Mouse (Mus musculus) bone marrow, adult 2 months (tissue): Measurements from ENCODE around the gene Carmil3. TPM values are rescaled to one million over a fixed set of nuclear protein-coding genes. Genes with fewer than 3 reads are reported as not detected.

Experiments used
- H3K27ac ChIP-seq: fragments of 200-500 bp; 2 replicates; pipeline ENCODE4 v1.5.1; 2012; ENCODE audit warnings: low read depth, mild to moderate bottlenecking, control low read depth, inconsistent platforms, low read length; ENCODE audit not compliant: control insufficient read depth, poor library complexity, insufficient read depth
- H3K4me1 ChIP-seq: fragments of 200-500 bp; 2 replicates; pipeline ENCODE4 v1.6.1; 2011; ENCODE audit warnings: low read length; ENCODE audit not compliant: control insufficient read depth, insufficient read depth
- H3K4me3 ChIP-seq: fragments of 200-500 bp; replicated peaks from 2 replicates; pipeline ENCODE3; 2011; ENCODE audit warnings: mild to moderate bottlenecking, low read depth, low read length, control low read depth; ENCODE audit not compliant: control insufficient read depth
- CTCF ChIP-seq: fragments of 200-500 bp; IDR thresholded peaks from 2 replicates; pipeline ENCODE4 v1.5.1; 2011; ENCODE audit warnings: low read length, control low read depth; ENCODE audit not compliant: control insufficient read depth, insufficient read depth
- POLR2A ChIP-seq: fragments of 200-500 bp; IDR thresholded peaks from 2 replicates; pipeline ENCODE4 v1.6.1; 2011; ENCODE audit warnings: low read depth, mild to moderate bottlenecking, control low read depth, low read length, borderline replicate concordance; ENCODE audit not compliant: control insufficient read depth
- WGBS: fragments of 180-500 bp; shearing (Covaris S2); methylation state at CpG from one replicate; pipeline ENCODE4 v1.1.7; 2018; 5-methylcytosine and 5-hydroxymethylcytosine counted together
- polyA plus RNA-seq: library from polyadenylated mRNA; stranded (reverse); fragments of >200 nt; gene quantifications from 2 replicates; pipeline ENCODE4 v1.2.4, GENCODE M21; 2011; ENCODE audit warnings: low replicate concordance; ENCODE audit not compliant: missing spikeins, insufficient read depth, insufficient read length

Carmil3 gene
- polyA plus RNA-seq, 1 experiment = 3.5 TPM

DNA sequence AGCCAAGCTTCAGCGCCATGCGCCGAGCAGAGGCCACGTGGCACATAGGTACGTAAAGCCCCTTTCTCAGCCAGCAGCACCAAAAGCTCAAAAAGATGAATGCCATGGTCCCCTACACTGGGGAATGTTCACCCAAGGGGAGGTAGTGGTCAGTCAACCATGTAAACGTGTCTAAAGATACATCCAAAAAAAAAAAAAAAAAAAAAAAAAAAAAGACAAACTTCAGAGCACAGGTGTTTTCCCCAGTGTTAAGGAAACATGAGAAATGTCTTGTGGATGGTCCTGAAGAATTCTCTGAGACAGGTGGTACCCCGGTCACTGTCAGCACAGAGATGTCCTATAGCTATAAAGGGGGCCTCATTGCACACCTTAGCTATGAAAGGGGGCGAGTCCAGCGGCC lies 15.2 kb downstream of the Carmil3 start:
- TF ChIP-seq CTCF = no peak
- no peaks in the 10 kb centered on the region for H3K4me1 ChIP-seq
- WGBS = 85% methylated on average over 9 of the region's 9 CpGs
- no peak overlapping the region for H3K4me3 ChIP-seq
- H3K27ac ChIP-seq = no peak overlapping the region

GRCm38 (mm10) chr14:55507801-55508200 lies 17.4 kb downstream of the Carmil3 start:
- no peak overlapping the region for H3K4me3 ChIP-seq
- 57% methylated on average over 7 of the region's 7 CpGs for WGBS
- H3K27ac ChIP-seq = no peak overlapping the region
- no peaks in the 10 kb centered on the region for H3K4me1 ChIP-seq
- no peak for TF ChIP-seq POLR2A
- no peak for TF ChIP-seq CTCF

DNA sequence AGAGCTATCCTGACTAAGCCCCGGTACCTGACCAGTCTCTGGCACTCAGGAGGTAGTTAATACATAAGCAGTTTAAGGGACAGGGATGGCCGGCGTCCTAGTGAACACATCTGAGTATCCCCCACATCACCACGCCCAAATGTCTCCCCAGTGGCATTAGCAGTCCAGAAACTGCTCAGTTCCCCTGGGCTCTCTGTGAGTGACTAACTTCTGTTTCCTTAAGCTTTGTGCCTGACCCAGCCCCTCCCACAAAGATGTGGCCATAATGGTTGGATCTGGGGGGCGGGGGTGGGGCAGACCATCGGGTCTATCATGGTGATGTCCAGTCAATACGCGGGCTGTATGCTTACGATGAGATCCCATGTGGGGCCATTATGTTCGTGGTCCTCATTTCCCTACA lies 19.1 kb downstream of the Carmil3 start:
- WGBS = 77% methylated on average over 10 of the region's 10 CpGs

DNA sequence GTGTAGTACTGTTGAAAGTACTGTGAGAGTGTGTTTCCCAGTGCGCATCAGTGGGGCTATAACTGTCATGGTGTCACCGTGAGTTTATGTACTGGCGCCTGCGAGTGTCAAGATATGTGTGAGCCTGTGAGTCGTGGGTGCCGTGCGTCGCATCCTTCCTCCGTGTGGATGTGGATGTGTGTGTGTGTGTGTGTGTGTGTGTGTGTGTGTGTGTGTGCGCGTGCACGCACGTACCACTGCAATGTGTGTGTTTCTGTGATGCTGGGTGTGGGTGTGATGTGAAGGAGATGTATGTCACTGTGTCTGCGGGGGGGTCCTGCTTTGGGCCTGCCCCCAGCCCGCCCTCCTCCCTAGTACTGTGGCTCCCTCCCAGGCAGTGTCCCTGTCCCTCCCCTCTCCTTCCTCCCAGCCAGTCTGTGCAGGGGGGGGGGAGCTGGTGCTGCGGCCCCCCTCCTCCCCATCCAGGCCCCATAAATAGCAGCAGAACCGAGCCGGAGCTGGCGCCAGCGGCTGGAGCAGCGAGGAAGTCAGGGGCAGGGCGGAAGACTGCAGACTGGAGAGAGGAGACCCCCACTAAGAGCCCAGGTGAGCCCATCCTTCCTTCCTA lies 19.8 kb downstream of the Carmil3 start, which contains the start of gene Cpne6:
Gene Cpne6, plus strand, starts transcription at position 321 of the 607 bp plus-strand sequence.
- Histone ChIP-seq H3K4me3 (no peak within 1 kb of the TSS), H3K4me1 (no peaks in the 10 kb centered on the region), H3K27ac (no peak within 1 kb of the TSS)
- no peak for TF ChIP-seq POLR2A
- no peak for TF ChIP-seq CTCF
- 71% methylated on average over 22 of the region's 22 CpGs for WGBS

More for the DNA sequence above, 19.1 kb downstream of the Carmil3 start:
- no peaks in the 10 kb centered on the region for H3K4me1 ChIP-seq
- H3K4me3 ChIP-seq = no peak overlapping the region
- no peak overlapping the region for H3K27ac ChIP-seq
- TF ChIP-seq CTCF = no peak
- no peak for TF ChIP-seq POLR2A

DNA sequence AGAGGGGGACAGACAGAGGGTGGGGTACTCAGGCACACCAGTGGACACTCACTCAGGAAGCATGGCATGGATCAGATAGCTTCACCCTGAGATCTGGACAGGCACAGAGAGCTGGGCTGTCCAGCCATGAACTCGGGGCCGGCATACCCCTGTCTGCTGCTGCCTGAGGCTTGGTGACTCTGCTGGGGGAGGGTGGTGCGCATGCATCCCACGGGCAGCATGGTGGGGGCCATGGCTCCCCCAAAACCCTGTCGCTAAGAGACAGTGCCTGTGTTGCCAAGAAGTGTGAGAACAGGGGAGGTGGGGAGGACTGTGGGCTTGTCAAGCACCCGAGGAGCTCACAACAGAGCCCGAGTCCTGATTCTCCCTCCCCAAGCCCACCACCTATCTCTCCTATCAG lies 20.6 kb downstream of the Carmil3 start:
- no peak overlapping the region for H3K27ac ChIP-seq
- 53% methylated on average over 7 of the region's 7 CpGs for WGBS
- H3K4me3 ChIP-seq = no peak overlapping the region
- no peaks in the 10 kb centered on the region for H3K4me1 ChIP-seq
- no peak for TF ChIP-seq POLR2A
- no peak for TF ChIP-seq CTCF

DNA sequence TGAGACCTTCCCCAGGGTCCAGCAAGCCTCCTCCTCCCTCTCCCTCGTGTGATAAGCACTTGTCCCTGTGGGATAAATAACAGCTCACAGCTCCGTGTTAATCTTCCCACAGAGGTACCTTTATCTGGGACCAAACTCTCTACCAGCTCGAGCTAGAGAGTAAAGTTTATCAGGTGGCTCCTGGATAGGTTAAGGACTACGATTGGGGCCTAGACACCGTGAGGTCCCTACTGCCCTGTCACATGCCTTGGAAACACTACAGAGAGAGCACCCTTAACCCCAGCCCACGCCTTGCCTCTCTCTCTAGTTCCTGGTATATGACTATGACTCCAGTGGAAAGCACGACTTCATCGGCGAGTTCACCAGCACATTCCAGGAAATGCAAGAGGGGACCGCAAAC lies 23.5 kb downstream of the Carmil3 start:
- Histone ChIP-seq H3K27ac (no peak overlapping the region), H3K4me3 (no peak overlapping the region), H3K4me1 (no peaks in the 10 kb centered on the region)
- 51% methylated on average over 10 of the region's 10 CpGs for WGBS
- no peak for TF ChIP-seq CTCF
- no peak for TF ChIP-seq POLR2A

- Histone ChIP-seq H3K4me3 (no peak overlapping the region), H3K4me1 (no peaks in the 10 kb centered on the region), H3K27ac (no peak overlapping the region)
- no peak for TF ChIP-seq CTCF
- no peak for TF ChIP-seq POLR2A
- WGBS = 89% methylated on average over 4 of the region's 4 CpGs
Observed at GRCm38 (mm10) chr14:55515846-55516245, 25.4 kb downstream of the Carmil3 start.

GRCm38 (mm10) chr14:55518897-55519296 lies 28.4 kb downstream of the Carmil3 start:
- no peaks in the 10 kb centered on the region for H3K4me1 ChIP-seq
- TF ChIP-seq CTCF = no peak
- H3K27ac ChIP-seq = no peak overlapping the region
- no peak overlapping the region for H3K4me3 ChIP-seq
- 68% methylated on average over 2 of the region's 2 CpGs for WGBS

DNA sequence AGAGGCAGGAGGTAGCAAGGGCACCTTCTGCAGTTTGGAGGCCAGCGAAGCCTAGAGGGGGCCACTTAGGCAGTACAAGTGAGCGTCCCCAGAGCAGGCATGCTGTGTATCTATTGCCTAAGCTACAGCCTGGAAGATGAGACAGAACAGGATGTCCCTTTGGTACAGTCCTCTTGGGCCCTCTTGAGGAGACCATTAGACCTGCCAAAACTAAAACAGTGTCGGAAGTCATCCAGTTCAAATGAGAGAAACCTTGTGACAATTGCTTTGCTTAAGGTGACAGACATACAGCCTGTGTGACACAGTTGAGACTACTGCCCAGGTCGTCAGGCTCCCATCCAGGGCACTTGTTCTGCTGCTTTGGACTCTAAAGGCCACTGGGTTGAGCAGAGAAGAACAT lies 29.2 kb downstream of the Carmil3 start:
- Histone ChIP-seq H3K4me3 (no peak overlapping the region), H3K27ac (no peak overlapping the region), H3K4me1 (no peaks in the 10 kb centered on the region)
- TF ChIP-seq POLR2A (no peak), CTCF (no peak)
- WGBS = 65% methylated on average over 4 of the region's 4 CpGs
